ENCODE assay signal across 10 mouse cellular contexts in the genomic region with DNA sequence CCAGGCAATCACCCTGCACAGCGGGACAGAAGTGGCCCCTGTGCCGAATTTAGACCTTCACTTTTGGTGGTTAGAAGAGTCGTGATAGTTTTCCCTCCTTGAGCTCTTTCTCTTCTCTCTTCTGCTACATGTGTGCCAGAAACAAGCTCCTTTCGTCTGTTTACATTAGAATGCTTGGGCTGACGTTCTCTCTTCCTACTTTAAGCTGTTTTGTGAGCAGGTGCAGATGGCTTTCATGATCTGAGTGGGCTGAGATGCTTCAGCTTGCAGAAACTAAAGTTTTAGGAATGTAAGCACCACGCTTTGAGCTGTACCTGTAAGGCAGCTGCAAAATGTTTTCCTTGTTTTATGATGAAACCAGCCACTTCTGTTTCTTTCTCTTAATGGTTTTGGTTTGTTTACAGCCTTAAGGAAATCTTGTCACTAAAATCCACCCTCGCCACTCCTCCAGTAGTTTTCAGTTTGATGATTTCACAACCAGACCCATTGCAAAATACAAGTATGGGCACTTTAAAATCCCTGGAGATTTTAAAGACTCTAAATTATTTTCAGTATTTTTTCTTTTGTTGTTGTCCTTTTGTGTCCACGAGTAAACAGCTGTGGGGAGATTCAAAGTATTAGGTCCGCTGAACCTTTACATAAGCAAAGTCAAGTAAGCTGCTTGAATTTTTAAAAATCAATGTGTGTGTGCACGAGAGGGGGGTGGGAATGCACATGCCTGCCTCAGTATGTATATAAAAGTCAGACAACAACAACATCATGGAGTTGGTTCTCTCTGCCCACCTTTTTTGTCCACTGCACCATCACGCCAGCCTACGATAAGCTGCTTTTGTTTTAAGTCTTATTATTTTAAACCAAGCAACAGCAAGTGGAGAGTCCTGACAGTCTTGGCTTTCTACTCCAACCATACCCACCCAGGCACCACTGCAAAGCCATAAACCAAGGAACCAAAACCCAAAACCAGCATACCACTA. TPM values are rescaled to one million over a fixed set of nuclear protein-coding genes. Genes with fewer than 3 reads are reported as not detected.
DNase-seq lines count a peak whose midpoint lies in the region; ATAC-seq and TF ChIP-seq lines count a peak whose summit lies in the region.
"Had no signal": no experiment of that assay in that cellular context is flagged by ENCODE, and none has a peak within 500 bp of the region (broad histone marks: within the 10 kb centered on the region; RNA-seq: fewer than 3 reads in every experiment).

No protein-coding gene starts in this region.

- H3K4me3 ChIP-seq in hindbrain, embryonic 10.5 days, result no peak overlapping the region
- H3K4me3 ChIP-seq in hindbrain, postnatal 0 days (ENCODE audit: low read length), result no peak overlapping the region
- H3K4me3 ChIP-seq in spleen, adult 2 months (ENCODE audit: extremely low read depth, insufficient read depth, insufficient read length), result no peak overlapping the region
- no peak overlapping the region for H3K4me3 ChIP-seq in limb, embryonic 13.5 days
- H3K4me3 ChIP-seq: neural tube, embryonic 12.5 days had no signal

- H3K36me3 ChIP-seq in hindbrain, embryonic 10.5 days, result no peaks in the 10 kb centered on the region
- H3K36me3 ChIP-seq in hindbrain, postnatal 0 days (ENCODE audit: insufficient read depth, low read length), result no peaks in the 10 kb centered on the region
- H3K36me3 ChIP-seq in spleen, adult 2 months (ENCODE audit: control insufficient read depth, insufficient read depth, low read length), result no peaks in the 10 kb centered on the region
- no peaks in the 10 kb centered on the region for H3K36me3 ChIP-seq in limb, embryonic 13.5 days
- H3K36me3 ChIP-seq: neural tube, embryonic 12.5 days had no signal

- no peak for ATAC-seq in hindbrain, postnatal 0 days
- no peak; the same call in 1 of the 2 replicates for ATAC-seq in limb, embryonic 13.5 days (ENCODE audit: low FRiP score, low read depth)
- ATAC-seq in erythroblast, adult 5-6 weeks (replicated peaks; ENCODE audit: low FRiP score, poor library complexity, severe bottlenecking), result no peak

- H3K9ac ChIP-seq in hindbrain, postnatal 0 days (replicated peaks; ENCODE audit: low read length), result no peak overlapping the region
- H3K9ac ChIP-seq in limb, embryonic 13.5 days, result no peak overlapping the region
- H3K9ac ChIP-seq: neural tube, embryonic 12.5 days had no signal

- peaks cover 28% of the 10 kb centered on the region for H3K4me1 ChIP-seq in hindbrain, embryonic 10.5 days (replicated peaks)
- H3K4me1 ChIP-seq in hindbrain, postnatal 0 days (ENCODE audit: insufficient read depth, low read length), result 0 out of 2 replicates have a peak, but pooled peaks cover 10% of the 10 kb centered on the region
- H3K4me1 ChIP-seq in spleen, adult 2 months (ENCODE audit: control insufficient read depth, insufficient read depth, insufficient read length), result no peaks in the 10 kb centered on the region; the same call in none of the 2 replicates
- H3K4me1 ChIP-seq in limb, embryonic 13.5 days, result peaks cover 36% of the 10 kb centered on the region

- 0 out of 2 replicates have a peak overlapping the region, but pooled peaks have one; percentile 23 for H3K27ac ChIP-seq in hindbrain, embryonic 10.5 days
- no peak overlapping the region for H3K27ac ChIP-seq in hindbrain, postnatal 0 days
- peak overlapping the region; percentile 40; the same call in 1 of the 2 replicates for H3K27ac ChIP-seq in spleen, adult 2 months (ENCODE audit: insufficient read depth, low read length)
- H3K27ac ChIP-seq in limb, embryonic 13.5 days, result 0 out of 2 replicates have a peak overlapping the region, but pooled peaks have one; percentile 35
- H3K27ac ChIP-seq: neural tube, embryonic 12.5 days had no signal

- H3K27me3 ChIP-seq in hindbrain, embryonic 10.5 days (ENCODE audit: insufficient read depth, poor library complexity, severe bottlenecking), result no peaks in the 10 kb centered on the region
- no peaks in the 10 kb centered on the region for H3K27me3 ChIP-seq in hindbrain, postnatal 0 days (ENCODE audit: insufficient read depth, low read length)
- H3K27me3 ChIP-seq in spleen, adult 2 months (ENCODE audit: control insufficient read depth, insufficient read depth, low read length), result no peaks in the 10 kb centered on the region
- H3K27me3 ChIP-seq in limb, embryonic 13.5 days, result no peaks in the 10 kb centered on the region
- H3K27me3 ChIP-seq: neural tube, embryonic 12.5 days had no signal

- no peak for TF ChIP-seq CTCF in hindbrain, postnatal 0 days (IDR thresholded peaks at IDR 0.05; ENCODE audit: low read depth)
- no peak for TF ChIP-seq CTCF in spleen, adult 2 months (IDR thresholded peaks at IDR 0.05; ENCODE audit: extremely low read depth, insufficient read depth, insufficient read length, insufficient replicate concordance)

- DNase-seq in hindbrain, embryonic 10.5 days (ENCODE audit: low spot score), result no peak
- no peak for DNase-seq in hindbrain, postnatal 0 days (ENCODE audit: low spot score)
- no peak for DNase-seq in spleen, adult 2 months (ENCODE audit: low read depth in 1 of 2, low spot score in 2 of 2)
- DNase-seq in spleen, adult 18-20 months, result no peak
- peak; percentile 40 for DNase-seq in thymus, postnatal 25 days
- DNase-seq in embryo, embryonic 10 days (ENCODE audit: low spot score), result no peak
- DNase-seq: layer of hippocampus, postnatal 36 days had no signal

- H3K4me2 ChIP-seq in hindbrain, postnatal 0 days (ENCODE audit: low read depth, low read length), result no peak overlapping the region
- H3K4me2 ChIP-seq in limb, embryonic 13.5 days (replicated peaks), result peak overlapping the region; percentile 35
- H3K4me2 ChIP-seq: neural tube, embryonic 12.5 days had no signal

- 70% methylated on average over 12 of the region's 12 CpGs for WGBS in hindbrain, embryonic 10.5 days
- 50% methylated on average over 12 of the region's 12 CpGs for WGBS in hindbrain, postnatal 0 days
- WGBS in spleen, adult 2 months, result 47% methylated on average over 12 of the region's 12 CpGs
- WGBS in limb, embryonic 13.5 days, result 47% methylated on average over 12 of the region's 12 CpGs

- no peak for TF ChIP-seq POLR2A in spleen, adult 2 months (IDR thresholded peaks at IDR 0.05; ENCODE audit: low read depth, low read length)

- no peaks in the 10 kb centered on the region for H3K9me3 ChIP-seq in hindbrain, embryonic 10.5 days
- H3K9me3 ChIP-seq in hindbrain, postnatal 0 days (ENCODE audit: low read length), result no peaks in the 10 kb centered on the region
- no peaks in the 10 kb centered on the region for H3K9me3 ChIP-seq in limb, embryonic 13.5 days
- H3K9me3 ChIP-seq: neural tube, embryonic 12.5 days had no signal

RNA-seq across cellular contexts. Expression of a gene that starts 38.0 kb away (rescaled TPM):
- polyA plus RNA-seq in hindbrain, embryonic 10.5 days (2016; fragmentation: Nextera tagmentation; extraction: Ambion mirVana), result not detected in 2 replicates
- not detected in 2 replicates for total RNA-seq in hindbrain, postnatal 0 days (2014; rRNA removed)
- not detected in 2 replicates for polyA plus RNA-seq in hindbrain, postnatal 0 days (2015; fragmentation: Nextera tagmentation; extraction: Ambion mirVana)
- polyA plus RNA-seq in spleen, adult 2 months (2012; rRNA removed), result not detected in 2 replicates
- not detected in 2 replicates for polyA plus RNA-seq in limb, embryonic 13.5 days (2015; fragmentation: Nextera tagmentation; extraction: Ambion mirVana)
- not detected in 2 replicates for total RNA-seq in erythroblast, adult 5-6 weeks (2015; ENCODE audit: low replicate concordance)
- not detected in 2 replicates for total RNA-seq in erythroblast, adult 5-6 weeks (2017; ENCODE audit: low replicate concordance)
- total RNA-seq: layer of hippocampus, postnatal 36 days had no signal
- polyA plus RNA-seq: neural tube, embryonic 12.5 days had no signal
